Mouse (Mus musculus) stomach, embryonic 14.5 days (tissue): ENCODE results near the gene Gm44805. TPM values are rescaled to one million over a fixed set of nuclear protein-coding genes. Genes with fewer than 3 reads are reported as not detected.

Experiments used
- ATAC-seq: fragments of 200-750 bp; cut with Nextera tagmentation; 2 replicates; pipeline ENCODE4 v1.8.0; 2017; ENCODE audit warnings: low read depth, moderate TSS enrichment; ENCODE audit not compliant: insufficient number of reproducible peaks, insufficient read depth, low FRiP score
- H3K27ac ChIP-seq: fragments of 300-500 bp; sonication (generic); 2 replicates; pipeline ENCODE4 v1.5.1; 2014; ENCODE audit warnings: mild to moderate bottlenecking, low read length, moderate library complexity, mixed read lengths
- H3K27me3 ChIP-seq: fragments of 300-500 bp; sonication (generic); 2 replicates; pipeline ENCODE4 v1.6.1; 2014; ENCODE audit warnings: low read length, control low read depth, mixed read lengths; ENCODE audit not compliant: control insufficient read depth, insufficient read depth
- H3K36me3 ChIP-seq: fragments of 300-500 bp; sonication (generic); 2 replicates; pipeline ENCODE4 v1.6.1; 2014; ENCODE audit warnings: mild to moderate bottlenecking, control low read depth, low read length, moderate library complexity, mixed read lengths; ENCODE audit not compliant: control insufficient read depth, insufficient read depth
- H3K4me1 ChIP-seq: fragments of 300-500 bp; sonication (generic); 2 replicates; pipeline ENCODE4 v1.6.1; 2014; ENCODE audit warnings: low read length, control low read depth, mixed read lengths; ENCODE audit not compliant: control insufficient read depth, insufficient read depth
- H3K4me2 ChIP-seq: fragments of 300-500 bp; sonication (generic); replicated peaks from 2 replicates; pipeline ENCODE4 v1.6.1; 2014; ENCODE audit warnings: low read depth, low read length, control low read depth
- H3K4me3 ChIP-seq: fragments of 300-500 bp; sonication (generic); 2 replicates; pipeline ENCODE4 v1.5.1; 2014; ENCODE audit warnings: low read depth, low read length, control low read depth
- H3K9ac ChIP-seq: fragments of 300-500 bp; sonication (generic); replicated peaks from 2 replicates; pipeline ENCODE4 v1.6.1; 2014; ENCODE audit warnings: low read depth, mild to moderate bottlenecking, control low read depth, low read length, moderate library complexity, mixed read lengths
- H3K9me3 ChIP-seq: fragments of 300-500 bp; sonication (generic); 2 replicates; pipeline ENCODE4 v1.6.1; 2016; ENCODE audit warnings: low read depth, low read length, control low read depth; ENCODE audit not compliant: control insufficient read depth
- WGBS: fragments of 180-500 bp; shearing (Covaris S2); extraction: QIAGEN DNeasy Blood & Tissue Kit; methylation state at CpG from one replicate; pipeline ENCODE4 v1.1.7; 2014; 5-methylcytosine and 5-hydroxymethylcytosine counted together
- polyA plus RNA-seq: library from polyadenylated mRNA; unstranded; fragments of >200 nt; fragmentation: Nextera tagmentation; extraction: Ambion mirVana; gene quantifications from 2 replicates; pipeline ENCODE4 v1.2.1, GENCODE M21; 2014

Gene Gm44805
- polyA plus RNA-seq, 1 experiment from 2014 or later = not detected

GRCm38 (mm10) chr7:19677872-19678271 is 3.4 kb downstream of the Gm44805 start, which contains the start of gene Apoc2:
Apoc2 (minus strand) TSS chr7:19677941.
- Histone ChIP-seq H3K4me3 (no peak within 1 kb of the TSS), H3K27me3 (no peaks in the 10 kb centered on the region), H3K9me3 (no peaks in the 10 kb centered on the region), H3K27ac (no peak within 1 kb of the TSS), H3K9ac (no peak within 1 kb of the TSS; the same call in 1 of the 2 replicates), H3K4me2 (no peak within 1 kb of the TSS), H3K4me1 (no peaks in the 10 kb centered on the region), H3K36me3 (no peaks in the 10 kb centered on the region)
- WGBS = 61% methylated on average over 8 of the region's 8 CpGs
- no peak for ATAC-seq

- H3K9me3 ChIP-seq = no peaks in the 10 kb centered on the region
- no peaks in the 10 kb centered on the region for H3K27me3 ChIP-seq
- no peak overlapping the region for H3K9ac ChIP-seq
- H3K4me2 ChIP-seq = no peak overlapping the region
- H3K4me1 ChIP-seq = no peaks in the 10 kb centered on the region
- H3K27ac ChIP-seq = no peak overlapping the region
- 58% methylated on average over 1 of the region's 1 CpGs for WGBS
- no peak for ATAC-seq
- H3K36me3 ChIP-seq = no peaks in the 10 kb centered on the region
- no peak overlapping the region for H3K4me3 ChIP-seq
These were observed 4.6 kb downstream of the Gm44805 start for GRCm38 (mm10) chr7:19676662-19677061.

- WGBS = 78% methylated on average over 10 of the region's 10 CpGs
- ATAC-seq = no peak
These were observed 5.4 kb downstream of the Gm44805 start for GRCm38 (mm10) chr7:19675824-19676223.

GRCm38 (mm10) chr7:19673083-19673699 is 8.0 kb downstream of the Gm44805 start:
- Histone ChIP-seq H3K4me2 (no peak overlapping the region), H3K9ac (no peak overlapping the region), H3K4me3 (no peak overlapping the region), H3K9me3 (no peaks in the 10 kb centered on the region), H3K27ac (no peak overlapping the region), H3K36me3 (no peaks in the 10 kb centered on the region), H3K4me1 (peaks cover 4% of the 10 kb centered on the region; the same call in 1 of the 2 replicates), H3K27me3 (no peaks in the 10 kb centered on the region)
- no peak for ATAC-seq
- 67% methylated on average over 14 of the region's 14 CpGs for WGBS

More at GRCm38 (mm10) chr7:19675824-19676223, 5.4 kb downstream of the Gm44805 start:
- Histone ChIP-seq H3K4me2 (no peak overlapping the region), H3K4me1 (no peaks in the 10 kb centered on the region), H3K27ac (no peak overlapping the region), H3K4me3 (no peak overlapping the region), H3K9ac (no peak overlapping the region), H3K27me3 (no peaks in the 10 kb centered on the region), H3K36me3 (no peaks in the 10 kb centered on the region), H3K9me3 (no peaks in the 10 kb centered on the region)

- Histone ChIP-seq H3K9ac (no peak overlapping the region), H3K27ac (no peak overlapping the region), H3K4me2 (no peak overlapping the region), H3K4me1 (peaks cover 4% of the 10 kb centered on the region; the same call in 1 of the 2 replicates), H3K36me3 (no peaks in the 10 kb centered on the region), H3K4me3 (no peak overlapping the region), H3K9me3 (no peaks in the 10 kb centered on the region), H3K27me3 (no peaks in the 10 kb centered on the region)
- WGBS = 65% methylated on average over 10 of the region's 10 CpGs
- ATAC-seq = no peak
These were observed 9.7 kb downstream of the Gm44805 start for GRCm38 (mm10) chr7:19671511-19671910.

GRCm38 (mm10) chr7:19668947-19669721 is 12.1 kb downstream of the Gm44805 start:
- Histone ChIP-seq H3K4me1 (peaks cover 9% of the 10 kb centered on the region), H3K36me3 (no peaks in the 10 kb centered on the region), H3K9me3 (no peaks in the 10 kb centered on the region), H3K4me2 (peak overlapping the region; percentile 8), H3K4me3 (no peak overlapping the region), H3K27ac (peak overlapping the region; percentile 22; the same call in 1 of the 2 replicates), H3K27me3 (no peaks in the 10 kb centered on the region), H3K9ac (no peak overlapping the region)
- peak; percentile 73 for ATAC-seq
- 4% methylated on average over 10 of the region's 10 CpGs for WGBS

- H3K27ac ChIP-seq = no peak overlapping the region
- H3K9ac ChIP-seq = no peak overlapping the region
- peaks cover 17% of the 10 kb centered on the region for H3K4me1 ChIP-seq
- ATAC-seq = no peak
- 69% methylated on average over 2 of the region's 2 CpGs for WGBS
- H3K27me3 ChIP-seq = no peaks in the 10 kb centered on the region
- H3K9me3 ChIP-seq = no peaks in the 10 kb centered on the region
- no peak overlapping the region for H3K4me3 ChIP-seq
- no peak overlapping the region for H3K4me2 ChIP-seq
- no peaks in the 10 kb centered on the region for H3K36me3 ChIP-seq
These were observed 13.8 kb downstream of the Gm44805 start for GRCm38 (mm10) chr7:19667434-19667833.

- no peak for ATAC-seq
- Histone ChIP-seq H3K4me3 (no peak overlapping the region), H3K27me3 (no peaks in the 10 kb centered on the region), H3K9ac (no peak overlapping the region), H3K4me2 (no peak overlapping the region), H3K27ac (no peak overlapping the region), H3K9me3 (no peaks in the 10 kb centered on the region), H3K4me1 (peaks cover 17% of the 10 kb centered on the region), H3K36me3 (no peaks in the 10 kb centered on the region)
- WGBS = 65% methylated on average over 3 of the region's 3 CpGs
These were observed 14.5 kb downstream of the Gm44805 start for GRCm38 (mm10) chr7:19666750-19667149.
